Mouse (Mus musculus) lung, adult 2 months (tissue): Measurements from ENCODE around the gene Snx29.
A peak's percentile ranks its signal among the peaks of the same experiment; 100 is the strongest.

Experiments
- CTCF ChIP-seq: fragments of 200-500 bp; IDR thresholded peaks from 2 replicates; pipeline ENCODE4 v1.5.1; 2011; ENCODE audit warnings: mild to moderate bottlenecking, low read length, control low read depth; ENCODE audit not compliant: insufficient read depth
- POLR2A ChIP-seq: fragments of 200-500 bp; IDR thresholded peaks from 2 replicates; pipeline ENCODE4 v1.6.1; 2011; ENCODE audit warnings: low read depth, mild to moderate bottlenecking, control low read depth, low read length, borderline replicate concordance; ENCODE audit errors: extremely low read depth

DNA sequence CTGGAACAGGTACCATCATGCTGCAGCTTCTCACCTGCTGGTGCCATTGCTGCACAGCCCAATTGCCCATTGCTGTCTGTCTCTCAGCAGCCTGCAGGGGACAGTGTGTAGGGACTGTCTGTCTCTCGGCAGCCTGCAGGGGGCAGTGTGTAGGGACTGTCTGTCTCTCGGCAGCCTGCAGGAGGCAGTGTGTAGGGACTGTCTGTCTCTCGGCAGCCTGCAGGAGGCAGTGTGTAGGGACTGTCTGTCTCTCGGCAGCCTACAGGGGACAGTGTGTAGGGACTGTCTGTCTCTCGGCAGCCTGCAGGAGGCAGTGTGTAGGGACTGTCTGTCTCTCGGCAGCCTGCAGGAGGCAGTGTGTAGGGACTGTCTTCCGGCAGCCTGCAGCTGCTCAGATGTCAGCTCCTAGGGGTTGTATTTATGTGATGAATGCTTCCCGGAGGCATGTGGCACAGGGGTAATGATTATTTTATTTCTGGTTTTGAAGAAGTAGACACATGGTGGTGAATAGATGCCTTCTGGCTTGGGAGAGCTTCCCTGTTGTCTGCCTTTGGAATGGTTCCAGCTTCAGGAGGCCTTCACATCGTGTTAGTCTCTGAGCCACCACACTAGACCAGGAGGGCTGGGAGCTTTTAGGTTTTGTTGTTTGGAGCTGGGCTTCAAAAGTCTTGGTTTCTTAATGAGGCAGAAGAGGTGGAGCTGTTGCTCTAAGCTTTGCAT is 347.7 kb downstream of the Snx29 start:
- TF ChIP-seq CTCF, result peak; percentile 34
- TF ChIP-seq POLR2A, result no peak
